Mouse (Mus musculus) thymus, adult 2 months (tissue): Measurements from ENCODE around the gene Gas2.

ENCODE experiments used
- CTCF ChIP-seq: fragments of 200-500 bp; IDR thresholded peaks from 2 replicates; pipeline ENCODE4 v1.5.1; 2012; ENCODE audit warnings: mild to moderate bottlenecking, control low read depth, low read length, moderate library complexity, borderline replicate concordance; ENCODE audit not compliant: control insufficient read depth, poor library complexity, insufficient read depth; ENCODE audit errors: extremely low read depth
- POLR2A ChIP-seq: fragments of 200-500 bp; IDR thresholded peaks from 2 replicates; pipeline ENCODE4 v1.6.1; 2012; ENCODE audit warnings: mild to moderate bottlenecking, low read length, control low read depth, moderate library complexity; ENCODE audit not compliant: control insufficient read depth, poor library complexity, insufficient read depth; ENCODE audit errors: extremely low read depth

DNA sequence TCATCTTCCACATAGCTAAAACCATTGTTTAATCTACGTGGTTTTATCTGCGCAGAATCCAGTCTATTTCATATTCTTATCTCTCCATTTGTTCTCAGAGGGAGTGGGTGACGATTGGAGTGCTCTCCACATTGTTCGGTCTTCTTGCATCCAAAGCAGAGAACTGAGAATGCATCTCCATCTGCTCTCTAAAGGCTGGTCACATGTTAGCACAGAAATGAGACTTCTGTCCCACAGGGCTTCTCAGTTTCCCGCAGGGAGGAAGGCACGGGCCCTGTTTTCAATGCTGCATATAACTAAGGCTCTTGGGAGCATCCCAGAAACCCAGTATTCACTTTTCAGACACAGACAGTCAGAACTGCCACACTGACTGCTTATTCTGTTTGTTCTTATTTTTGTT, 123.9 kb downstream of the Gas2 start:
- no peak for TF ChIP-seq CTCF
- no peak for TF ChIP-seq POLR2A
